Mouse (Mus musculus) intestine, postnatal 0 days (tissue): ENCODE measurements around the gene Cacnb3. TPM values are rescaled to one million over a fixed set of nuclear protein-coding genes. Genes with fewer than 3 reads are reported as not detected.

ENCODE experiments used
- ATAC-seq: fragments of 200-750 bp; cut with Nextera tagmentation; 2 replicates; pipeline ENCODE4 v1.8.0; 2017; ENCODE audit warnings: mild to moderate bottlenecking, moderate TSS enrichment, moderate library complexity
- H3K27ac ChIP-seq: fragments of 300-500 bp; sonication (generic); 2 replicates; pipeline ENCODE4 v1.5.1; 2014; ENCODE audit warnings: mild to moderate bottlenecking, low read depth, low read length, moderate library complexity
- H3K27me3 ChIP-seq: fragments of 300-500 bp; sonication (generic); replicated peaks from 2 replicates; pipeline ENCODE4 v1.6.1; 2014; ENCODE audit warnings: low read length, mixed read lengths; ENCODE audit not compliant: control insufficient read depth, insufficient read depth
- H3K36me3 ChIP-seq: fragments of 300-500 bp; sonication (generic); 2 replicates; pipeline ENCODE4 v1.6.1; 2014; ENCODE audit warnings: mild to moderate bottlenecking, moderate library complexity; ENCODE audit not compliant: control insufficient read depth, insufficient read depth
- H3K4me1 ChIP-seq: fragments of 300-500 bp; sonication (generic); replicated peaks from 2 replicates; pipeline ENCODE4 v1.6.1; 2014; ENCODE audit warnings: antibody characterized with exemption, low read length, mixed read lengths; ENCODE audit not compliant: control insufficient read depth, insufficient read depth
- H3K4me2 ChIP-seq: fragments of 300-500 bp; sonication (generic); replicated peaks from 2 replicates; pipeline ENCODE4 v1.6.1; 2014; ENCODE audit warnings: low read depth, mild to moderate bottlenecking, moderate library complexity
- H3K4me3 ChIP-seq: fragments of 300-500 bp; sonication (generic); 2 replicates; pipeline ENCODE4 v1.5.1; 2014; ENCODE audit warnings: low read depth, low read length
- H3K9ac ChIP-seq: fragments of 300-500 bp; sonication (generic); 2 replicates; pipeline ENCODE4 v1.6.1; 2014; ENCODE audit warnings: mild to moderate bottlenecking, low read depth, low read length
- H3K9me3 ChIP-seq: fragments of 300-500 bp; sonication (generic); 2 replicates; pipeline ENCODE4 v1.6.1; 2016; ENCODE audit warnings: mixed run types; ENCODE audit not compliant: control insufficient read depth
- CTCF ChIP-seq: sonication (generic); IDR thresholded peaks from 2 replicates; pipeline ENCODE4 v1.5.1; 2016; ENCODE audit warnings: low read depth, mild to moderate bottlenecking, control low read depth, antibody characterized with exemption, moderate library complexity
- WGBS: fragments of 180-500 bp; shearing (Covaris S2); extraction: QIAGEN DNeasy Blood & Tissue Kit; methylation state at CpG from one replicate; pipeline ENCODE4 v1.1.7; 2014; 5-methylcytosine and 5-hydroxymethylcytosine counted together
- polyA plus RNA-seq: library from polyadenylated mRNA; unstranded; fragments of >200 nt; fragmentation: Nextera tagmentation; extraction: Ambion mirVana; gene quantifications from 2 replicates; pipeline ENCODE4 v1.2.1, GENCODE M21; 2015

Gene Cacnb3
- polyA plus RNA-seq, 1 experiment from 2014 or later: 10.3 TPM

DNA sequence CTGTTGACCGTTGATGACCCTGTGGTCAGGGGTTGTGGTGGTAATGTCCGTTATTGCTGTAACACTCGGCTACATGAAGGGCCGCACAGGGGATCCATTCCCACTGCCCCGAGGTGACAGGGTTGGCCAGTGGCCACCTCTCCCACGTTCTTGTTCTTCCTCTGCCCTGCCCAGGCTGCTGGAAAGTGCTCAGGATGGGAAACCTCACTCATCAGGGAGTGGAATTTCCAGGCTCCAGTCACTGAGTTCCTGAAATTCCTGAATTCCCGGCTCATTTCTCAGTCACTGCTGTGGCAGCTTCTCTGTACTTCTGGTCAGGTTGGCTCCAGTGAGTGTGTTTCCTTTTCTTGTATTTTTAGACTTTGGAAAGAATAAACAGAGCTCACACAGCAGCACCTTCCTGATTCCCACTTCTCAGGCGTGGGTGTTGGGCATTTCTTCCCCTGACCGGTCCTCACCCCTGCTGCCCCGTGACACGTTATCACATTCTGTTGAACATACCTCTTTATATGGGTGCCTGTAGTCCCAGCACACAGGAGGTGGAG is 61.6 kb downstream of the Cacnb3 start:
- Histone ChIP-seq H3K36me3 (no peaks in the 10 kb centered on the region), H3K4me1 (no peaks in the 10 kb centered on the region), H3K4me2 (no peak overlapping the region), H3K27me3 (no peaks in the 10 kb centered on the region), H3K27ac (no peak overlapping the region), H3K4me3 (no peak overlapping the region), H3K9me3 (no peaks in the 10 kb centered on the region), H3K9ac (no peak overlapping the region)
- no peak for TF ChIP-seq CTCF
- no peak for ATAC-seq
- WGBS: 33% methylated on average over 11 of the region's 11 CpGs

Other genes with a start within 250 kb of the Cacnb3 start
- not detected in 2 replicates for gene Olfr283, start 249.9 kb upstream of the Cacnb3 start, polyA plus RNA-seq
- gene Olfr282, start 199.6 kb upstream of the Cacnb3 start, polyA plus RNA-seq: not detected in 2 replicates
- not detected in 2 replicates for gene Olfr281, start 178.3 kb upstream of the Cacnb3 start, polyA plus RNA-seq
- gene OR5BS1P, start 160.9 kb upstream of the Cacnb3 start, polyA plus RNA-seq: not detected in 2 replicates
- 0.34 and 0.56 TPM in 2 replicates for gene Lalba, start 148.1 kb upstream of the Cacnb3 start, polyA plus RNA-seq
- not detected in 2 replicates for gene Olfr279, start 138.4 kb upstream of the Cacnb3 start, polyA plus RNA-seq
- gene Kansl2, start 96.6 kb upstream of the Cacnb3 start, polyA plus RNA-seq: 42.1 and 42.3 TPM in 2 replicates
- 21.1 and 25.0 TPM in 2 replicates for gene Ccnt1, start 59.9 kb upstream of the Cacnb3 start, polyA plus RNA-seq
- not detected in 2 replicates for gene 4930415O20Rik, start 59.8 kb upstream of the Cacnb3 start, polyA plus RNA-seq
- 10.6 and 11.1 TPM in 2 replicates for gene Adcy6, start 20.8 kb upstream of the Cacnb3 start, polyA plus RNA-seq
- gene Ddx23, start 32.1 kb downstream of the Cacnb3 start, polyA plus RNA-seq: 9.0 and 11.7 TPM in 2 replicates
- 1.1 and 1.4 TPM in 2 replicates for gene Rnd1, start 46.6 kb downstream of the Cacnb3 start, polyA plus RNA-seq
- 0.27 and 0.38 TPM in 2 replicates for gene Ccdc65, start 77.4 kb downstream of the Cacnb3 start, polyA plus RNA-seq
- 30.9 and 32.4 TPM in 2 replicates for gene Fkbp11, start 97.4 kb downstream of the Cacnb3 start, polyA plus RNA-seq
- gene Arf3, start 132.4 kb downstream of the Cacnb3 start, polyA plus RNA-seq: 31.8 and 35.3 TPM in 2 replicates
- 0.08 TPM in 1 of 2 replicates, not detected in the other for gene Wnt10b, start 147.3 kb downstream of the Cacnb3 start, polyA plus RNA-seq
- not detected in 2 replicates for gene Wnt1, start 159.0 kb downstream of the Cacnb3 start, polyA plus RNA-seq
- gene Ddn, start 178.7 kb downstream of the Cacnb3 start, polyA plus RNA-seq: 0.07 TPM in 1 of 2 replicates, not detected in the other
- gene Prkag1, start 200.7 kb downstream of the Cacnb3 start, polyA plus RNA-seq: 67.0 and 67.3 TPM in 2 replicates
- gene Kmt2d, start 240.4 kb downstream of the Cacnb3 start, polyA plus RNA-seq: 5.3 and 6.5 TPM in 2 replicates